Mouse (Mus musculus): ENCODE results near the gene Osbp2.

Osbp2 gene

DNA sequence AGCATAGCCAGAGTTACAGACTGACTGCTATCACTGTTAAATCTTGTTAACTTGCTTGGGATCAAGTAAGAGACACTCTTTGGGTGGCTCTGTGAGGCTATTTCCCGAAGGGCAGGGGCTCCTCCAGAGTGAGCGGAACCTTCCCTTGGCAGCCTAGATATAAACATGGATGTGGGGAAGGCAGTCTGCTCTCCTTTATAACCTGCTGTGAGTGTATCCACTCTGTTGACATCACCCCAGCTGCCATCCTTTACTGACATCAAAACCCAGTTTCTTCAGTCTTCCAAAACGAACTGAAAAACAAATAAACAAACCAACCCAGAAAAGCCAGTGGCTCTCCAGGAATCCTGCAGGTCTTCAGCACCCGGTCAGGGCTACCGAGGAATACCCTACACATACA is 39.6 kb downstream of the Osbp2 start:
- in situ Hi-C loops (cut with MboI, MseI) = no loop called here

DNA sequence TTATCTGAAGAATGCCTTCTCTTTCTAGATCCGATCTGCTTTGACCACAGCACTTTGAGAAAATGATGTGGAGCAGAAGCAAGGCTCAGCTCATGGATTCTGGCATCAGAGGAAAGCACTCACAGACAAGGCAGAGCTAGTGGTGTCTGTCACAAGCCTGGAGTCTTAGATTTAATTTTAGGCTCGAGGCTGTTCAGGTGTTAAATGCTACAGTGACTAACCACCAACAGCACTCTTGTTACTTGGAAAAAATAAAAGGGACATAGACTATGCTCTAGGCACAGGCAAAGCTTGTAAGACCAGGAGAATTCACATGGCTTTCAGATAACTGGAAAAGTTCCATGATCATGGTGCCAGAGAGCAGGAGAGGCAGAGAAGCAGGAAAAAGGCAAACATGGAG is 40.3 kb downstream of the Osbp2 start:
- in situ Hi-C loops (cut with MboI, MseI) = no loop called here

DNA sequence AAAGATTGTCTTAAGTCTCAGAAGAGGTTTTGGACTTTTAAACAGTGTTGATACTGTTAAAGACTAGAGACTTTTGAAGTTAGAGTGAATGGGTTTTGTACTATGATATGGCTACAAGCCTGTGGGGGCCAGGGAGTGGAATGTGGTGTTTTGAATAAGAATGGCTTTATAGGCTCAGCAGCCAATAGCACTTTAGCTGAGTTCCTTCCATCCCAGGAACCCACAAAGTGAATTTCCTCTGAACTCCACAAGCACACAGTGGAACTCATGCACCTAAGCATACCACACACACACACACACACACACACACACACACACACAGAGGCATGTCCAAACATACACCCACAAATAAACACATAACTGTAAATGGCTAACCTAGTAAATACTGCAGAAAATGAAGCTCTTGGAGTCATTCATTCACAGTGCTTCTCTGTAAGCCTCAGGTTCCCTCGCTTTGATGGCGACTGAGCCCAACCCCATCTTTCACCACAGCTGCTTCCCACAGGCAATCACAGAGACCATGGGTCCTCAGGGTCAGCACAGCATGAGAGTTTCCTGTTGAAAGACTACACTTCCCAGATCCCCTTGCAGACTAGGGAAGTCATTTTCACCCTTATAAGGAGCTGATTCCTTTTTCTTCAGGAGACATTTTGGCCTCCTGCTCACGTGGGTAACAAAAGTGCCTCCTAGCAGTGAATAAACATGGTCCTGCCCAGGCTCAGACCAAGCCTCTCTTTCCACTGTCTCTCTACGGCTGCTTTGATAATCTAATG is 45.5 kb downstream of the Osbp2 start:
- in situ Hi-C loops (cut with MboI, MseI) = no loop called here

DNA sequence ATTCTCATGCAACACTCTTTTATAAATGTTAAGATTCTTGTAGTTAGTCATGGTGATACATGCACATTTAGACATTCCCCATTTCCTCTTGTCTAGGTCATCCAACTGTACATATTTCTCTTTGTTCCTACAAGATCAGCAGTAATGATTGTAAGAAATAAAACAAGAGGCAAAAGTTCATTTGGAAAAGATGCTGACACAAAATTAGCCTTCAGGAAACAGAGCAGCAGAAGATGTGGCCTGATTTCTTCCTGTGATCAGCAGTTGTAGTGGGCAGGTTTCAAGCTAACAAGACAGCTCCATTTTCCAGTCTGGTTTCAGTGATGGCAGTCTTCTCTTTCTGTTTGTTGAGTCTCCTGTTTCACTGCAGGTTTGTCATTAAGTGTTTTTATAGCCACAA is 47.8 kb downstream of the Osbp2 start:
- in situ Hi-C loops (cut with MboI, MseI) = no loop called here

DNA sequence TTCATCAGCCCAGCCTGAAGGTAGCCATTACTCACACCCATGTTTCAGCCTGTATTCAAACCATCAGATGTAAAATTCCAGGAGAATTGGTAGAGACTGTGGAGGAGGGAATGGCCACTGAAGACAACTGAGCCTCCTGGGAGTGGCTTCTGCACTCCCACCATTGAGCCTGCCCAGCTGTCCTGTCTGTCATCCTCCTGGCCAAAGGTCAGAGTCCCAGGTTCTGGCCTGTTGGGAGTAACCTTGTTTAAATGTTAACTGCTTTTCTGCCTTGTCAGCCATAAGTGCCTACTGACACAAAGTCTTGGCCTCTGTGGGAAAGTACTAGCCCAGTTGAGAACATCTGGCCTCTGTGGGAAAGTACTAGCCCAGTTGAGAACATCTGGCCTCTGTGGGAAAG is 50.4 kb downstream of the Osbp2 start:
- in situ Hi-C loops (cut with MboI, MseI) = no loop called here

DNA sequence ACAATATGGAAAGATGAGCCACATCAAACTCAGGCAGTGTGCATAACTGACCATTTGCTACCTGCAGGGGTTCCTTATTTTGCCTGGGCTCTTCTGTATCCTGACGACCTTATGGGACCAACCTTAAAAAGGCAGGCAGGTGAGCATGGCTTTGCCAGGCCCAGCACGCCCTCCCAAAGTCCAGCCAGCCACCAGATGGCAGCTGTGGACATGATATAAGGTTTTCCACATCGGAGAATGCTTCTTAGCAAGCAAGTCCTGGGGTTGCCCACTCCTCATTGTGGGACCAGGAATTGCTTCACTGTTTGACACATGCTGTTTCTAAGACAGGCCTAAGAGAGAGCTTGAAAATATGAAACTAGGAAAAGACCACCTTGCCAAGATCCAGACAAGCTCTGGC is 55.5 kb downstream of the Osbp2 start:
- in situ Hi-C loops (cut with MboI, MseI) = no loop called here

DNA sequence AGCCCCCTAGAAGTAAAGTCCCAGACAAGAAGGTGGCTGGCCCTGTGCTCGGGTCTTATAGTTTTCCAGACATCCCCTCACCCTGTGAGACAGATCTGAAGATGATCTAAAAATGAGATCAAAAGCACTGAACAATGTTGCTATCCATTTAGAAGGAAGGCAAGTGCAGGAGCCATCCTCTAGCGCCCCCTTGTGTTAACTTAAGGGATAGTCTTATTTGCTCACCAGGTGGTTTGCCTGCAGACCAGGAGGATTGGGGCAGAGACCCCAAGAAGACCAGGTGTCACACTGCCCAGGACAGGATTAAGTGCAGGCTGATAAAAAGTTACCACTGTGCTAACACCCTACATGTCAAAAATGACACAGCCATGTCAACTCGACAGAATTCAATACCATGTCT is 58.3 kb downstream of the Osbp2 start:
- in situ Hi-C loops (cut with MboI, MseI) = no loop called here

DNA sequence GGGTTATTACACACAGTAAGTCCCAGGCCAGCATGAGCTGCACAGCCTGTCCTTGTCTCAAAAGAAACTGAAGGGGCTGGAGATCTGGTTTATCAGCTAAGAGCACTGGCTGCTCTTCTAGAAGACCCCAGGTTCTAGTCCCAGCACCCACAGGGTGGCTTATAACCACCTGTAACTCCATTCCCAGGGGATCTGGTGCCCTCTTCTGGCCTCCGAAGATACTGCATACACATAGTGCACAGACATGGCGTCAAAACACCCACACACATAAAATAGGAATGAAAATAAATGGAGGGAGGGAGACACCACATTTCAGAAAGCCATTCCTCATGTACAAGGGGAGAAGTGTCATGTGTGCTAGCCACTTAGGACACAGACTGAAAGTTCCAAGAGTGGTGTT is 59.1 kb downstream of the Osbp2 start:
- in situ Hi-C loops (cut with MboI, MseI) = no loop called here

DNA sequence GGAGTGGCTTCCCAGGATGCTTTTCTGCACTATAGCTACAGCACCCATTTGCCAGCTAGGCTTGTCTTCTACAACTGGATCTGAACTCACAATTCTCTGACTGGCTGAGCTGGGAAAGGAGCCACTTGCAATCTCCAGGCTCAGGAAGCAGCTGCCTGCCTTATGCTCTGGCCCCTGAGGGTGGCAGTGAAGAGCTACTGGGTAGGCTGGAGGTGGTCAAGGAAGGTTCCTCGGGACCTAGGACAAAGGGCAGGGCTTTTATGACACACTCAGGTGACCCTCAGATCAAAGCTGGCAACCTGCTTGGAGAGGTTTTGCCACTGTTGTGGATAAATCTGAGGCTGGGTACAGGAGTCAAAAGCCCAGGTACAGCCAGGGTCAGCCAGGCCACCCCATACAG is 61.6 kb downstream of the Osbp2 start:
- in situ Hi-C loops (cut with MboI, MseI) = no loop called here

DNA sequence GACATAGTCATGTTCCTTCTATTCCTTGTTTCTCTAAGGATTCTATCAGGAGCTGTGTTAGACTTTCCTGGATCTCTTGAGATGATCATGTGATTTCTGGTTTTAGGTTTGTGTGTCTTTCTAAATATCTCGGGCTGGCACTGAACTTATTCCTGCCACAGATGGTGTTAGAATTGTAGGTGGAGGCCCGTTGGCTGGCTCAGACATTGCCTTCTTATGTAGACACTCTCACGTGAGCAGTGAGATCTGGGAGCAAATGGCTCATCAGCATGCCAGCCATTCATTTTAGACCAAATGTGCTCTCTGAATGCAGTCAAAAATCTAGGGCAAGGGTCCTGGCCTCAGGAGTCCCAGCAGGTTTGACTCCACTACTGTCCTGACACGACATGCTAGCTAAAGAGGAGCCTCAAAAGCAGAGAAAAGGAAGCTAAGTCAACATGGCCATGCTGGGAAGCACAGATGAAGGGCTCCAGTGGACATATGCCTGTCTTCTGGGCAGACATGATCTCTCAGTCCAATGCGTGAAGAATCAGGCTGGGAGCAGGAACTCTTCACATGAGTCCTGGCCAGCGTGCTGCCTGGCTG is 66.0 kb downstream of the Osbp2 start:
- in situ Hi-C loops (cut with MboI, MseI) = no loop called here

DNA sequence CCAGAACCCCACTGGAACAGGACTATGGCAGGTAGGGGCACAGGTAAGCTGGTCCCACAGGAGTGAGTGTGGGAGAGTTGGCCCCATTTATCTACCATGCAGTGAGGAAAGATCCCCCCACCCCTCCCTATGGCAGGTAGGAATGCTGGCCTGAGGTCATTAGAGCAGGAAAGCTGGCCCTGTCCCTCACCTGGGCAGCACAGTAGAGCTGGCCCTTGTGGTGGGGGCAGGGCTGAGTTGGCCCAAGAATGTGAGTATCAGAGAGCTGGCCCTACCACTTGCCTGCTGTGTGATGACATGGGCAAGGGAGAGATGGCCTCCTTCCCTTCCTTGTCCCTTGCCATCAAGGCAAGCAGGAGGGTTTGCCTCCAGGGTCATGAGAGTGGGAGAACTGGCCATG is 73.0 kb downstream of the Osbp2 start:
- in situ Hi-C loops (cut with MboI, MseI) = no loop called here

DNA sequence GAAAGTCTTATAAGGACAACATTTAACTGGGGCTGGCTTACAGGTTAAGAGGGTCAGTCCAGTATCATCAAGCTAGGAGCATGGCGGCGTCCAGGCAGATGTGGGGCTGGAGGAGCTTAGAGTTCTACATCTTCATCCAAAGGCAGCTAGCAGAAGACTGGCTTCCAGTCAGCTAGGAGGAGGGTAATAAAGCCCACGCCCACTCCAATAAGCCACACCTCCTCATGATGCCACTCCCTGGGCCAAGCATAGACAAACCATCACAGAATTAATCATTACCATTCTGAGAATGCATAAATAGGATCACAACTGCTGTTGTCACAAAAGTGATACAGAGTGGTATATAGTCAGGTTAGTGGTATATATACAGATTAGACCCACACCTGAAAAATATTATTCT is 73.8 kb downstream of the Osbp2 start:
- in situ Hi-C loops (cut with MboI, MseI) = no loop called here

DNA sequence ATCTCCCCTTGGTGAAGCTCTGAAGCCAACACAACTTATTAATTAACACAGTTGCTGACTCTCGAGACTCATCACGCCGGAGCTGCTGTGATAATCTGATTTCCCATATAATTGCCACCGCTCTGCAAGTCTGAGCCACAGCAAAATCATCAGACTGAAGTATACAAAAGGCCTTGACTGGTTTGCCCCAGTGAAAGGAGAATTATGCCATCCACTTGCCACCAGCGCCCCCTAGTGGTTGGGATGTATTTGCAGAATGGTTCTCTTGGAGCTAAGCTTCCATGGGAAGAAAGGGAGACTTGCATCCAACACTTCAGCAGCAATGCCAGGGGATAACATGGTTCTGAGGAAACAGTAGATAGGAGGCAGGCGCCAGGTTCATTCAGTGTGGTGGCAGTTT is 77.1 kb downstream of the Osbp2 start:
- in situ Hi-C loops (cut with MboI, MseI) = no loop called here

DNA sequence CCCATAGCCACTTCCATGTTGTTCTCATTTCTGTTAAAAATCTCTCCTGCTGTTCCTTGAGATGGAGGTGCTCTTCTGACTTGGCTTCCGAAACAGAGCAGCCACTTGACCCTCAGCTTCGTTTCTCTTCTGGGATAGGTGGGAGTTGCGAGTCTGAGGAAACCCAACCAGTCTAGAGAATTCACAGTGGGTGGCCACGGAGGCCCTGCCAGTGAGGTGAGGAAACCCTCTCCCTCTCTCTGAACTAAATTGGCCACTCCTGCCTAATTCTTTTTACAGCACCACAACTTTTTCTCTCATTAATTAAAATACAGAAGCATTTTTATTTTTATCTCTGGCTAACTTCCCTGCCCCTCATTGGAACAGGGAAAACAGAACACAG is 88.4 kb downstream of the Osbp2 start:
- in situ Hi-C loops (cut with MboI, MseI) = no loop called here

DNA sequence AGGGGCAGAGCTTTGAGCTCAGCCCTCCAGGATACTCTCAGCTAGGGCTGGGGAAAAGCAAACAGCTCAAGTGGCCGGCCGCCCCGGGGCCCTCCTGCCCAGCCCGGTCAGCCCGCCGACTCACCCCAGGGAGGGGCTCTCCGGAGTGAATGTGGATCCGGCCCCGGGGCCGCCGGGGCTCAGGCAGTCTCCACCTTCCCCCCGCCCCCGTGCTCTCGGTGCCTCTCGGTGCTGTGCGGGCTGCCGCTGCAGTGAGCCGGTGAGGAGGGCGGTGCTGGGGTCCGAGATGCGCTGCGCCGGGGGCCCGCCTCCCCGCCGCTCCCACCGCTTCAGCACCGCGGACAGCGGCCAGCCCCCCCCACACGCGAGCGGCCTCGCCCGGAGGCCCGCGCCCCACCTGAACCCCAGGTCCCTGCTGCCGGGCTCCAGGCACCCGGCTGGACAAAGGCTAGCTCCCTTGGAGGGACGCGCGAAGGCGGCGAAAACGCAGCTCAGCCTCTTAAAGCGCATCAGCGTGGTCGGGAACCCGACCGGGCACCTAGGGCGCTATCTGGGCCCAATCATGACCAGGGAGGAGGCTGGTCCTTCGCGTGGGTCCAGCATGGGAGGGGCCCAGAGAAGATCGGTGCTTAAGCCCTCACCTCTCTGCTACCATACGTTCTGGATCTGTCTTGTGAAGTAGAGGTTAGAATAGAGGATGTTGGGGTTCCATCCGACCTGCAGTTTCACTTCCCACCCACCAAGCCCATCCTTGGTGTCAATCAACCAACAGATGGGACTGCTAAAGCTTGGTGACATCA is 89.0 kb downstream of the Osbp2 start:
- in situ Hi-C loops (cut with MboI, MseI) = no loop called here

DNA sequence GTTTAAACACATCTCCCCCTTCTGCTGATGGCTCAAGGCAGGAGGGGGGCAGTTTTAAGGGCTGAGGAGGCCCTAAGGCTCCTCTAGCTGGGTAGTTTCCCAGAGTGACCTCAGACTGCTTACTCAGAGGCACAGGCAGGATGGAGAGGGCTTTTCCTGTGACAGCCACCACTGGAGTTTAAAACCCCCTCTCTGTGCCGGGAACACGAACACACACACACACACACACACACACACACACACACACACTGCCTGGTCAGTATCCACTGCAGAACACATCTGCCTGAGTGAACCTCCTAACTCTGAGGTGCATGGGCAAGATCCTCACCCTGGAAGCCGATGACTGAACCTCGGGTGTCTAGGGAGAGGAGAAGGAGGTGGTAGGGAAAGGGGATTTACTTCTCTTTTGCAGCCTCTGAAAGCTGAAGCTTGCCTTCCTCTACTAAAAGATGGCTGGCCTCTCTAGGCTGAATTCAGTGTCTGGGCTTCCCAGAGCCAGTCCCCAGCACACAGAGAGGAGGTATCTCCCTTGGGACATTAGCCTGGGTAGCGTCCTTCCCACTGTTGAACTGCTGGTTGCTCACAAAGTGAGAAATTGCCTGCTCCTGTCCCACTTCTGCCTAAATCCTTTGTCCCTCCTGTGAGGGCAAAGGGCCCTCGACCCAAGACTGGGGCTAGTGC is 89.8 kb downstream of the Osbp2 start:
- in situ Hi-C loops (cut with MboI, MseI) = no loop called here

DNA sequence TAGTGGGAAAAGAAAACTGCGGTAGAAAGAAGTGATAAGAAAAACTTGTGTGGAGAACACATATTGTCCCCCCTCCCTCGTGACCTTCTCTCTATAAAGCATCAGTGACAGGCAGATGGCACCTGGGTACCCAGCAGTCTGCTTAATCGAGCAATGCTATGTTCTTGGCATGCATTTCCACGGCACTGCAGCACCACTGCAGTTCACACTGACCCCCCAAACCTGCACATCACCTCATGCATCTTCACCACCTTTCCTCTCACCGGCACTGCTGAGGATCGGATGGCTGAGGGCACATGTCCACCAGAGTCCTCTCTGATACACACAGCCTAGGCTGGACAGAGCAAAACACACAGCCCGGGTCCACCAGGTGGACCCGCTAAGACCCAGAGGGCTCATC is 90.6 kb downstream of the Osbp2 start:
- in situ Hi-C loops (cut with MboI, MseI) = no loop called here

DNA sequence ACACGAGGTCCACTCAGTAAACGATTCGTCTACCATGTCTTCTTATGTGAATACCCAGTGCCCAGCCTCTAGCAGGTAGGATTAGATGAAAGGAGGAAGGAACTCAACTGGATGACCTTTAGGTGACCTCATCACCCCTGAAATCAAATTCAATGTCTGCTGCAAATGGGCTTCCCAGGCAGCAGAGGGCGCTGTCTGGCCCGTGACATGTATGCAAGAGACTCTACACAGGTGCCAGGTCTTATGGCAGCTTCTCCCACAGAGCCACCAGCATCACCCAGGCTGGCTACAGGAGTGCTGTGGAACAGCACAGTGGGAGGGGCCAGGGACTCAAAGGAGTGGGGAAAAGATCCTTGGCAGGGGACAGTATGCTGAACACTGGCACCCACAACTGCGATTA is 92.4 kb downstream of the Osbp2 start:
- in situ Hi-C loops (cut with MboI, MseI) = no loop called here

DNA sequence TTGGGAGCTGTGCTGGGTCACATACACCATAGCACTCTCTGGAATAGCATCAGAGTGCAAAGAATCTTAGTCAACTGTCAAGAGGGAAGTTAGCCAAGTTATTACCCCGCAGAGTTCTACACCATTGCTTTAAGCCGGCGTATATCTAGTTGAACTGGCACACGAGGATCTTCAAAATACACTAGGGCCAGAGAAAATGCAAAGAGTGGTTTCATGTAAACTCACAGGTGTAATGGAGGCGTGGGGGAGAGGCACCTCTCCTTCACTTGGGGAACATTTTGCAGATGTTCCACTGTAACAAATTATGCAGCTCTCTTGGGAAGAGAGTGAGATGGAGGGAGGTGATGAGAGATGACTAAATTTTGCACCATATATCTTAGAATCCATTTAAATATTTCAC is 95.9 kb downstream of the Osbp2 start:
- in situ Hi-C loops (cut with MboI, MseI) = no loop called here

DNA sequence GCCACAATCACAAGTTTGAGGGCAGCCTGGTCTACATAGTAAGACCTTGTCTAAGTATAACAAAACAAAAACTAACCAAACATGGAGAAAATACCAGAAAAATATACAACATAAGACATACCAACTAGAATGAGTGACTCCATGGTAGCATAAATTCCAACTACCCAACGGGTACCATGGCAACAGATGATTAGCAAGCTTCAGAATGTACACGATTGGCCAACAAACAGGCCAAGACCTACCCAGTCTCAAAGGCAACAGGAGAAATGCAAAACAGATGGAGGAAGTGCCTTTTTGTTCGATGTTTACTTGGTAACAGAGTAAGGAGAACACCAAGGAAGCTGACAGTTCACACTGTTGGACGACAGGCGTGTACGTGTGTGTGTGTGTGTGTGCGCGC is 96.7 kb downstream of the Osbp2 start:
- in situ Hi-C loops (cut with MboI, MseI) = no loop called here

DNA sequence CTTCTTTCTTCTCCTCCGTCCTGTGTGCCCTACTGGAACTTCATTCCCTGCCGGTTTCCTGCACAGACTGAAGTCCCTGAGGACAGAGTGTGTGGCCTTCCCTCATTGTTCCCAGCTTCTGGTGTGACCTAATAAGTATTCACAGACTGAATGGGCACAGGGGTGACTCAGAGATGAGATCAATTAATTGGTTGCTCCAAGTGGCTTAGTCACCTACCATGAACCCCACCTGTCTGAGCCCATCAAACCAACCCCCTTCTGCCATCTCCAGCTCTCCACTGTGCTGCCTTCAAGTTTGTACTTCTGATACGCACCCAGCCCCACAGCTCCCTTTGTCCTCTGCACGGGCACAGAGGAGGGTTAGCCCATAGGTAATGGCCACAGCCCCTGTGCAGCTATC is 99.4 kb downstream of the Osbp2 start:
- in situ Hi-C loops (cut with MboI, MseI) = no loop called here

DNA sequence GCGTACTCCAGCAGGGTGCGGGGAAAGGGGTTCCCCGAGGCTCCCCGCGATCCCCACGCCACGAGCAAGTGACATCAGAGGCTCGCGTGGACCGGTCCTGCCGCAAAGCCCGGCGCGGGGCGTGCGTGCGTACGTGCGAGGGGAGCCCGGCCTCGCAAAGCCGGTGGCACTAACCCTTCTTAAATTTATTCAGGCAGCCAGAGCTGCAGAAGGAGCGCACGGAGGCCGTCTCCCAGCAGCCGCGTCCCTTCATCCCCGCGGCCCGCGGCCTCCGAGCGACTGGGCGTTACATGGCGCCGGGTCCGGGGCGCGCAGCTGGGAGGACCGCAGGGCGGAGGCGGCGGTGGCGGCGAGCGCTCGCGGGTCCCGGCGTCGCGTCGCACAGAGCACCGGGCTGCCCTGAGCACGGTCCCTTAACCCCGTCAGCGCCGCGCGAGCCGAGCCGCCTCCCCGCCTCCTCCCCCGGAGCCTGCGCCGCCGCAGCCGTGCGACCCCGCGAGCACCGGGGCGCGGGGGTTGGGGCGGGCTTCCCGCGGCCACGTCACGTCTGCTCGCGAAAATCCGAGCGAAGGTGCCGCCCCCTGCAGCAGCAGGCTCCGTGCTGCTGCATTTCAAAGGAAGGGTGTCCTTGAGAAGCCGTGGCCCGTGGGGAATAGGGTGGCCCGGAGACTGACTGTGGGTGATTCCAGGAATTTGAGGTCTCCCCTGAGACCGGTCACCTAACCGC is 101.8 kb downstream of the Osbp2 start:
- in situ Hi-C loops (cut with MboI, MseI) = no loop called here

Measured in T-helper 1 cell (primary cell).